Mouse (Mus musculus) intestine, embryonic 16.5 days (tissue): ENCODE results near the gene Rpl37a. TPM values are rescaled to one million over a fixed set of nuclear protein-coding genes. Genes with fewer than 3 reads are reported as not detected.

ENCODE experiments used
- ATAC-seq: fragments of 200-750 bp; cut with Nextera tagmentation; 2 replicates; pipeline ENCODE4 v1.8.0; 2017; ENCODE audit warnings: moderate TSS enrichment, moderate library complexity
- H3K27ac ChIP-seq: fragments of 300-500 bp; sonication (generic); 2 replicates; pipeline ENCODE4 v1.5.1; 2014; ENCODE audit warnings: mild to moderate bottlenecking, low read length
- H3K27me3 ChIP-seq: fragments of 300-500 bp; sonication (generic); replicated peaks from 2 replicates; pipeline ENCODE4 v1.6.1; 2014; ENCODE audit warnings: low read length, control low read depth, mixed read lengths; ENCODE audit not compliant: control insufficient read depth, insufficient read depth
- H3K36me3 ChIP-seq: fragments of 300-500 bp; sonication (generic); 2 replicates; pipeline ENCODE4 v1.6.1; 2014; ENCODE audit warnings: low read length, control low read depth; ENCODE audit not compliant: control insufficient read depth, insufficient read depth
- H3K4me1 ChIP-seq: fragments of 300-500 bp; sonication (generic); 2 replicates; pipeline ENCODE4 v1.6.1; 2014; ENCODE audit warnings: low read length, control low read depth, mixed read lengths; ENCODE audit not compliant: control insufficient read depth, insufficient read depth
- H3K4me2 ChIP-seq: fragments of 300-500 bp; sonication (generic); 2 replicates; pipeline ENCODE4 v1.6.1; 2014; ENCODE audit warnings: low read depth, low read length, control low read depth
- H3K4me3 ChIP-seq: fragments of 300-500 bp; sonication (generic); 2 replicates; pipeline ENCODE4 v1.5.1; 2014; ENCODE audit warnings: mild to moderate bottlenecking, low read length
- H3K9ac ChIP-seq: fragments of 300-500 bp; sonication (generic); 2 replicates; pipeline ENCODE4 v1.6.1; 2014; ENCODE audit warnings: low read depth, low read length
- H3K9me3 ChIP-seq: fragments of 300-500 bp; sonication (generic); 2 replicates; pipeline ENCODE4 v1.6.1; 2016; ENCODE audit warnings: low read length, control low read depth; ENCODE audit not compliant: control insufficient read depth
- WGBS: fragments of 180-500 bp; shearing (Covaris S2); extraction: QIAGEN DNeasy Blood & Tissue Kit; methylation state at CpG from one replicate; pipeline ENCODE4 v1.1.7; 2014; 5-methylcytosine and 5-hydroxymethylcytosine counted together
- polyA plus RNA-seq: library from polyadenylated mRNA; unstranded; fragments of >200 nt; fragmentation: Nextera tagmentation; extraction: Ambion mirVana; gene quantifications from 2 replicates; pipeline ENCODE4 v1.2.1, GENCODE M21; 2015

The Rpl37a gene
- polyA plus RNA-seq, result 1,552 and 1,622 TPM in 2 replicates

GRCm38 (mm10) chr1:72710753-72711653 is at the start of gene Rpl37a:
Gene Rpl37a, plus strand, starts transcription at chr1:72711290.
- peak within 1 kb of the TSS; percentile 66 for H3K4me3 ChIP-seq
- peak within 1 kb of the TSS; percentile 93 for H3K27ac ChIP-seq
- WGBS, result 2% methylated on average over 68 of the region's 68 CpGs
- H3K27me3 ChIP-seq, result no peaks in the 10 kb centered on the region
- H3K4me2 ChIP-seq, result peak within 1 kb of the TSS; percentile 67
- peak within 1 kb of the TSS; percentile 80 for H3K9ac ChIP-seq
- peaks cover 9% of the 10 kb centered on the region for H3K4me1 ChIP-seq
- ATAC-seq, result peak; percentile 93
- H3K36me3 ChIP-seq, result peaks cover 5% of the 10 kb centered on the region
- no peaks in the 10 kb centered on the region for H3K9me3 ChIP-seq

DNA sequence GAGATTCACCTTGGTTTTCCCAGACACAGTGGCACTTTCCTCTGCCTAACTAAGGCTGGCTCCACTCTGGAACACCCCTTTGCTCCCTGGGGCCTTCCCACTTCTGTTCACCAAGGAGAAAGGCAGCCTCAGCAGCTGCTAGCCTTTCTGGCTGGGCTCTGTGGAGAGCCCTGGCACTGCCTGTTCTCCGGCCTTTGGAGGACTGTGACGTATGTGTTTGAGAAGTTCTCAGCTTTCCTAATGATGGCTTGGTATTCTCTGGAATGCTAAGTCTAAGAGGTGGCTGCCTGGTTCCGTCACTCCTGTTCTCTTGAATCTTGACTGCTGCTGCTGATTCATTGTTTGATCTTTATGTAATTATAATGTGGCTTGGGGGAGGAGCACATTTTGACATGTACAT is 38.0 kb upstream of the Rpl37a start:
- H3K27me3 ChIP-seq, result no peaks in the 10 kb centered on the region
- no peak overlapping the region for H3K27ac ChIP-seq
- WGBS, result 49% methylated on average over 3 of the region's 3 CpGs
- no peak overlapping the region for H3K4me3 ChIP-seq
- no peak overlapping the region for H3K9ac ChIP-seq
- H3K36me3 ChIP-seq, result no peaks in the 10 kb centered on the region
- no peak overlapping the region for H3K4me2 ChIP-seq
- no peaks in the 10 kb centered on the region for H3K9me3 ChIP-seq
- ATAC-seq, result no peak
- H3K4me1 ChIP-seq, result no peaks in the 10 kb centered on the region

GRCm38 (mm10) chr1:72696256-72696655 is 14.8 kb upstream of the Rpl37a start:
- H3K4me3 ChIP-seq, result no peak overlapping the region
- H3K36me3 ChIP-seq, result no peaks in the 10 kb centered on the region
- ATAC-seq, result no peak
- H3K9me3 ChIP-seq, result no peaks in the 10 kb centered on the region
- H3K27ac ChIP-seq, result no peak overlapping the region
- H3K9ac ChIP-seq, result no peak overlapping the region
- no peaks in the 10 kb centered on the region for H3K4me1 ChIP-seq
- WGBS, result 58% methylated on average over 3 of the region's 3 CpGs
- no peaks in the 10 kb centered on the region for H3K27me3 ChIP-seq
- no peak overlapping the region for H3K4me2 ChIP-seq

DNA sequence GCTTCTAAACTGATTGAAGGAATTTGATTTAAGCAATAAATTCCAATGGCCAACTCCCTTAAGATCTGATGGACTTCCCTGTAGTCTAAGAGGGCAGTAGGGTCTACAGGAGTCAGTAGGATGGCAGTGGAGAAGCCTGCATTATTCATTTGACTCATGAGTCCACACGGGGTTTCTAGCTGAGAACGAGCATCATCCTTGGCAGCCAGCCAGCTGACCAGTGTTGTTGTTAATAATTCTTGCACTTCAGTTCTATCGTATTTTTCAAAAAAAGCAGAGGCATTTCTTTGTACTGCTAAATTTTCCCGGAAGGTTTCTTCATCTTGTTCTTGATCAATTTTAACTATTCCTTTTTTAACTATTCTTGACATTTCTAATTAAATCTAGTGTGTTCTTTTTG is 12.4 kb upstream of the Rpl37a start:
- Histone ChIP-seq H3K36me3 (no peaks in the 10 kb centered on the region), H3K9ac (no peak overlapping the region), H3K27me3 (no peaks in the 10 kb centered on the region), H3K4me1 (no peaks in the 10 kb centered on the region), H3K4me3 (no peak overlapping the region), H3K4me2 (no peak overlapping the region), H3K27ac (no peak overlapping the region), H3K9me3 (no peaks in the 10 kb centered on the region)
- WGBS, result 38% methylated on average over 4 of the region's 4 CpGs
- no peak for ATAC-seq

DNA sequence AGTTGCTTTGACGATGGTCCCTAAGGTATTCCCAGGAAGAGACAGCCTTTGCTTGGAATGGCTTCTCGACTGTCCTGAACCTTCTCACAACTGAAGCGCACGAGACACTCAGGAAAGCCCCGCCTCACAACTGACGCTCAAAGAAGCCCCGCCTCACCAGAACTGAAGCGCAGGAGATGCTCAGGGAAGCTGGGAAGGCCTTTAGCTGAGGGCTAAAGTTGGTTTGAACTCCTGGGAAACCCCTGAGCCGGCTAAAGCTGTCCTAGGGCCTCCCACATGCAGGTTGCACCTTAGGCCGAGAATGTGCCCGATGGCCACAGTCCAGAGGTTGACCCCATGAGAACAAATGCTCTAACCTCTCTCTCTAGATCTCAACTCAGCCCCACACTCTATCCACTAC is 10.6 kb upstream of the Rpl37a start, which contains the start of gene Ankar:
Ankar (minus strand) TSS at position 101 of the 400 bp plus-strand sequence.
- H3K4me1 ChIP-seq, result no peaks in the 10 kb centered on the region
- no peak for ATAC-seq
- H3K36me3 ChIP-seq, result no peaks in the 10 kb centered on the region
- no peak within 1 kb of the TSS for H3K4me2 ChIP-seq
- H3K9ac ChIP-seq, result no peak within 1 kb of the TSS
- H3K9me3 ChIP-seq, result no peaks in the 10 kb centered on the region
- H3K27me3 ChIP-seq, result no peaks in the 10 kb centered on the region
- H3K4me3 ChIP-seq, result no peak within 1 kb of the TSS
- 81% methylated on average over 11 of the region's 11 CpGs for WGBS
- H3K27ac ChIP-seq, result no peak within 1 kb of the TSS

DNA sequence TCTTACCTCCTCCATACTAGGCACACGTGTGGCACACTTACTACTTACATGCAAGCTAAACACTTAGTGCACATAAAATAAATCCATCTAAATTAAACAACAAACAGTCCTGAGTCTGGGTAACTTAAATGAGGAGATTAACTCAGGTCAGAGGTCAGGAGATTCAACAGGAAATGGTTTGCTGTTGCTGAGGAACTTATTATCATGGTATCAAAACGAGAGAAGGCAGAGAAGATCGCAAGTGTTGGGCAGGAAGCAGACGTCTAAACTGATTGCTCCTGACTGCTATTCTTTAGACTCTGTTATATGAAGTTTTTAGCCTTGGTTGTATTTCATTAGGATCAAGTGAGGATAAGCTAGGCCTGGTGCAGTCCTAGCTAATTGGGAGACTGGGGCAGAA is 3.6 kb upstream of the Rpl37a start:
- no peak for ATAC-seq
- no peaks in the 10 kb centered on the region for H3K36me3 ChIP-seq
- no peaks in the 10 kb centered on the region for H3K9me3 ChIP-seq
- no peak overlapping the region for H3K9ac ChIP-seq
- no peak overlapping the region for H3K4me2 ChIP-seq
- H3K4me1 ChIP-seq, result peaks cover under 1% of the 10 kb centered on the region; the same call in 1 of the 2 replicates
- H3K4me3 ChIP-seq, result no peak overlapping the region
- H3K27me3 ChIP-seq, result no peaks in the 10 kb centered on the region
- WGBS, result 47% methylated on average over 4 of the region's 4 CpGs
- no peak overlapping the region for H3K27ac ChIP-seq

GRCm38 (mm10) chr1:72711684-72712083 is 594 bp downstream of the Rpl37a start:
- ATAC-seq, result peak; percentile 45; the same call in 1 of the 2 replicates

GRCm38 (mm10) chr1:72714547-72714946 is 3.5 kb downstream of the Rpl37a start:
- Histone ChIP-seq H3K9me3 (no peaks in the 10 kb centered on the region), H3K9ac (no peak overlapping the region), H3K4me3 (no peak overlapping the region), H3K36me3 (peaks cover 5% of the 10 kb centered on the region), H3K4me2 (no peak overlapping the region), H3K27me3 (no peaks in the 10 kb centered on the region), H3K27ac (no peak overlapping the region), H3K4me1 (peaks cover 9% of the 10 kb centered on the region)
- ATAC-seq, result no peak
- 73% methylated on average over 4 of the region's 4 CpGs for WGBS

More at GRCm38 (mm10) chr1:72711684-72712083, 594 bp downstream of the Rpl37a start:
- Histone ChIP-seq H3K4me1 (peaks cover 9% of the 10 kb centered on the region), H3K9me3 (no peaks in the 10 kb centered on the region), H3K4me2 (peak overlapping the region; percentile 65), H3K36me3 (peaks cover 5% of the 10 kb centered on the region), H3K27me3 (no peaks in the 10 kb centered on the region), H3K9ac (peak overlapping the region; percentile 80), H3K27ac (peak overlapping the region; percentile 82), H3K4me3 (peak overlapping the region; percentile 66)
- under 1% methylated on average over 17 of the region's 17 CpGs for WGBS

DNA sequence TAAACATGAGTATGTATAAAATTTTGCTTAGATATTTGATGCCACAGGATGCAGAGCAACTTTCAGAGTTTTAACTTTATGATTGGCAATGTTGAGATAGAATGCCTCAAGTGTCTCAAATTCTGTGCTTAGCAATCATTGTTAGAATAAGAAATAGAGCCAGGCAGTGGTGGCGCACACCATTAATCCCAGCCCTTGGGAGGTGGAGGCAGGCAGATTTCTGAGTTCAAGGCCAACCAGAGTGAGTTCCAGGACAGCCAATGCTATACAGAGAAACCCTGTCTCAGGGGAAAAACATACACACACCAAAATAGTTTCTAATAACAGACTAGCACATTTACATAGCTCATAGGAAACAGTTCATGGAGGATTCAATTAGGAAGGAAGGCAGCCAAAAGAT is 4.0 kb downstream of the Rpl37a start:
- H3K36me3 ChIP-seq, result peaks cover 5% of the 10 kb centered on the region
- ATAC-seq, result no peak
- WGBS, result 86% methylated on average over 1 of the region's 1 CpGs
- H3K4me2 ChIP-seq, result no peak overlapping the region
- H3K9me3 ChIP-seq, result no peaks in the 10 kb centered on the region
- no peak overlapping the region for H3K4me3 ChIP-seq
- no peak overlapping the region for H3K27ac ChIP-seq
- H3K9ac ChIP-seq, result no peak overlapping the region
- H3K4me1 ChIP-seq, result peaks cover 9% of the 10 kb centered on the region
- H3K27me3 ChIP-seq, result no peaks in the 10 kb centered on the region
